Mouse (Mus musculus) adrenal gland, adult 2 months (tissue): Measurements from ENCODE around the gene Tsr1. TPM values are rescaled to one million over a fixed set of nuclear protein-coding genes. Genes with fewer than 3 reads are reported as not detected.

Experiments
- DNase-seq: peaks from one replicate; pipeline ENCODE4 v3.0.0; 2021
- polyA plus RNA-seq: library from polyadenylated mRNA; depleted of rRNA; stranded (reverse); fragments of >200 nt; gene quantifications from 2 replicates; pipeline ENCODE4 v1.2.3, GENCODE M21; 2012
- total RNA-seq, 2 experiments: library from RNA; stranded (reverse); gene quantifications; 2 replicates each; pipeline ENCODE4 v1.2.3; 2021

Tsr1 gene
- total and polyA plus RNA-seq, 3 experiments = 3.8 to 39.8 (median 35.3) TPM

- peak; percentile 84 for DNase-seq
Observed at GRCm38 (mm10) chr11:74896901-74897677, 782 bp upstream of the Tsr1 start, which contains the start of gene Sgsm2. Sgsm2 (minus strand) TSS chr11:74897060.

GRCm38 (mm10) chr11:74898517-74898827, 601 bp downstream of the Tsr1 start:
- DNase-seq = no peak

GRCm38 (mm10) chr11:74901555-74901954, 3.7 kb downstream of the Tsr1 start:
- no peak for DNase-seq

DNA sequence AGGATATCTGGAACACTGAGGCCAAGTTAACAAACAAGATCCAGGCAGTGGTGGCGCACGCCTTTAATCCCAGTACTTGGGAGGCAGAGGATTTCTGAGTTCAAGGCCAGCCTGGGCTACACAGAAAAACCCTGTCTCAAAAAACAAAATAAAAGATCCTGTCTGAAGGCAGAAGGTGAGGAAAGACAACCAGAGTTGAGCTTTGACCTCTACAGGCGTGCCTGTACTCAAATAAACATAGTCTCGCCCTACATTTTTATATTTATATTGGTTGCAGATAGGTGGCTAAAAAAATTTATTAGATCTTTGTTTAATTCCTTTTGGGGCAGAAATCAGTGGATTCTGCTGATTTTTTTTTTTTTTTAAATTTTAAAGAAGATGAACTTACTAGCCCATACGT, 4.5 kb downstream of the Tsr1 start:
- no peak for DNase-seq

DNA sequence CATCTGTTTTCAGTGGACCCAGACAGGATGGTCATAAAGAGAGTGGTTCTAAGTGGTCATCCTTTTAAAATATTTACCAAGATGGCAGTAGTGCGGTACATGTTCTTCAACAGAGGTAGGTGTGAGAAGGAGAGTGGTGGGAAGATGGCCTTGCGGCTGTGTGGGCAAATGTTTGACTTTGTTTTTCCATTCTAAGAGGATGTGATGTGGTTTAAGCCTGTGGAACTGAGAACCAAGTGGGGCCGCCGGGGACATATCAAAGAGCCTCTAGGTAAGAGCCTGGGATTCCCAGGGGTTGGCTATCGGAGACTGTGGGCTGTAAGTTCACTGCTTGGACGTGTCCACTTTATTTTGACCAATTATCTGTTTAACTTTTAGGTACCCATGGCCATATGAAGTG, 10.0 kb downstream of the Tsr1 start:
- DNase-seq = no peak

GRCm38 (mm10) chr11:74908618-74909399, 10.9 kb downstream of the Tsr1 start:
- no peak for DNase-seq

GRCm38 (mm10) chr11:74909978-74910377, 12.1 kb downstream of the Tsr1 start:
- DNase-seq = no peak

DNA sequence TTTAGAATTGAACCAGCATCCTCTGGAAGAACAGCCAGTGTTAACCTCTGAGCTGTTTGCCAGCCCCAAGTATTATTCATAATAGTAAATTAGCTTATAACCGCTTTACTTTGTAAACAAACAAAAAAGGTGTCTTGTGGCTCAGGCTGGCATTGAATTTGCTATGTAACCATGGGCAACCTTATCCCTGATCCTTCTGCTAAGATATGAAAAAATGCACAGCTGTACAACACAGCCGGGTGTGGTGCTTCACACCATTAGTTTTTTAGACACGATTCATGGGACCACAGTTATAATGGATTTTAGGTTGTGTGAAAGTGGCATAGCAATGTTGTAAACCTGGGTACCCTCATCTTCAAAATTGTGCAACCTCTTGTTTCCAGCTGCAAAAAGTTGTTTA, 14.6 kb downstream of the Tsr1 start:
- no peak for DNase-seq

DNA sequence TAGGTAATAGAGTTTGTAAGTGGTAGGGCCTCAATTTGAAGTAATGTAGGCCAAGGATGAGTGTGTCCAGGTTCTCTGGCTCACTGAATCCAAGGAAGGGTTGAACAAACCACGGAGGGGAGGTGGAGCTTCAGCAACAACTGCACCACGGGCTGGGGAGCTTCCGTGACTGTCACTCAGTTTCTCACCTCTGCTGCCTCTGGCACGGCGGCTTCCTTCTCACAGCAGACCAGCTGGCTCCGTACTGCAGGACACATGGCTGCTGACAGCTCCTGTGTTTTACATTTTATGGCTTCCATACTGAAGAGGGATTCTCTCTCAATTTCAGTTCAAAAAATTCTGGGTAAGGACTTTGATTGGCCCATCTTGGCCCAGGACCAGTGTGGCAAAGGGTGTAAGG, 21.4 kb downstream of the Tsr1 start:
- DNase-seq = no peak

GRCm38 (mm10) chr11:74924149-74924548, 26.3 kb downstream of the Tsr1 start:
- peak; percentile 24 for DNase-seq

DNA sequence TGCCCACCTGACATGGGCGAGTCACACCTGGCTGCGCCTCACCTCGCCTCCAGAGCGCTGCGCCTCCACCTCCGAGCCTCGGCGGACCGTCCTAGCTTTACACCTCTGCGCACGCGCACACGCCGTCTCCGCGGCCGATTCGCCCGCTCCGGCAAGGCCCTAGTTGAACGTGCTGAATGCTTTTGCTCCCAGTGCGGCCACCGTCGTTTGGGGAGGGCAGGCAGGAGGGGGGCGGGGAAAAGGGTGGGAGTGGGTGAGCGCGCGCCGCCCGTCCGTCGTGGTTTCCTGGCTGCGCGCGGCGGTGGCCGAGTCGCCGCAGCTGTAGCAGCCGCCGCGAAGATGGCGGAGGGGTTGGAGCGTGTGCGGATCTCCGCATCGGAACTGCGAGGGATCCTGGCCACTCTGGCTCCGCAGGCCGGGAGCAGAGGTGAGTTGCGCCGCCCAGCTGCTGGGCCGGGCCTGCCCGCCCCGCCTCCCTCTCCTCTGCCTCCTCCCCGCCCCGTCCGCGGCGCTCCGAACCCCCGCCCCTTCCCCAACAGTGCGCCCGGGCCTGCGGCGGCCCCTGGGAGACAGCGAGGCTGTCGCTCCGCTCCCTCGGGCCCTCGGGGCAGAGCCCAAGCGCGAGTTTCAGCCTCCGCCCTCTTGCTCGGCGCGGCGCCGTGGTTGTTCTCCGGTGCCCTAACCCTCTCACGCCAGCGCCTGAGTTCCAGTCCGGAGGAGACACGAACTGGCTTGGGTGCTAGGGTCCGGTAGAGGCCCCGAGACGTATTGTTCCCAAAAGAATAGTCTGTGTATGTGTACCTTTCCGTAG, 27.9 kb downstream of the Tsr1 start, which contains the start of the genes Smg6 and Srr:
Smg6 (plus strand) TSS at position 247 of the 811 bp plus-strand sequence.
Srr (minus strand) TSS at position 372 of the 811 bp plus-strand sequence.
- peak; percentile 97 for DNase-seq

DNA sequence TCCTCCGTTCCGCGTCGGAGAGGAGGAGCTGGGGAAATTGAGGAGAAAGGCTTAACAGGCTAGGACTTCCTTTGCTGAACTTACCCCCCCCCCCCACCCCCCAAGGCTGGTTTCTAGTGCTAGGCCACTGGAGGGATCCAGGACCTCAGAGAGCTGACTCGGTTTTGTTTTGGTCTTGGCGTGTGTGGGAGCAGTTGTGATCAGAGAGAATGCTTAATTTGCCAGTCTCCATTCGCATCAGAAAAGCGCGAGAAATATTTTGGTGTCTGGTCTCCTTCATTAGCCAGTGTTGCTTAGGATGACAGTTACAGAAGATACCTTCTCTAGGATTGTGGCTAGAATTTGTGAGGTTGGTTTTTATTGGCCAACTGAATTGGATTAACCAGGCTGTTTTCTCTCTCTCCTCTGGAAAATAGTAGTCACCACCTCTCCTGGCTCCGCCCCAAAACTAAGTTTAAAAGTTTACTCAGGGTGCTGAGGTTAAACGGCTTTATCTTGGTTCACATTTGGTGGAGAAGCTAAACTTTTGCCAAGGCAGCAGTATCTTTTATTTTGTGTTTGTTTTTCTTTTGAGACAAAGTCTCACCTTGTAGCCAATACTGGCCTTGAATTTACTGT, 28.6 kb downstream of the Tsr1 start:
- peak; percentile 72 for DNase-seq

- DNase-seq = no peak
Observed at GRCm38 (mm10) chr11:74927236-74927725, 29.4 kb downstream of the Tsr1 start.

DNA sequence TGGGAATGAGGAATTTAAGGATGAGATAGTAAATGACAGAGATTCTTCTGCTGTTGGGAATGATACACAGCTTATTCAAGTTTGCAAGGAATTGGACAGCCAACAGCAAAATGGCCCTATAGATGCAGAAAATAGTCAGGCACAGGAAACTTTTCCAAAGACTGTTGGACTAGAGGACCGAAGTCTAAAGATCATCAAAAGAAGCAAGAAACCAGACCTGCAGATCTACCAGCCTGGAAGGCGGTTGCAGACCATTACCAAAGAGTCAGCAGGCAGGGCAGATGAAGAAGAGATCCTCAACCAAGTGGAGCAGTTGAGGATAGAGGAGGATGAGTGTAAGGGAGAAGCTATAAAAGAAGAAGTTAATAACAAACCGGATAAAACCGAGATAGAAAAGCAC, 31.2 kb downstream of the Tsr1 start:
- no peak for DNase-seq

DNA sequence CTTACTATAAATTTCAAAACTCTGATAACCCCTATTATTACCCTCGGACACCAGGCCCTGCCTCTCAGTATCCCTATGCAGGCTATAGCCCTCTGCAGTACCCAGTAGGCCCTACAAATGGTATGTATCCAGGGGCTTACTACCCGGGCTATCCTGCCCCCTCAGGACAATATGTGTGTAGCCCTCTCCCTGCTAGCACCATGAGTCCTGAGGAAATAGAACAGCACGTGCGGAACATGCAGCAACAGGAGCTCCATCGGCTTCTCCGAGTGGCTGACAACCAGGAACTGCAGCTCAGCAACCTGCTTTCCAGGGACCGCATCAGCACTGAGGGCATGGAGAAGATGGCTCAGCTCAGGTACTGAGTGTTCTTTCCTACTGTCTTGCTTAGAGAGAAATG, 32.5 kb downstream of the Tsr1 start:
- DNase-seq = no peak

GRCm38 (mm10) chr11:74946348-74946747, 48.5 kb downstream of the Tsr1 start:
- DNase-seq = no peak

DNA sequence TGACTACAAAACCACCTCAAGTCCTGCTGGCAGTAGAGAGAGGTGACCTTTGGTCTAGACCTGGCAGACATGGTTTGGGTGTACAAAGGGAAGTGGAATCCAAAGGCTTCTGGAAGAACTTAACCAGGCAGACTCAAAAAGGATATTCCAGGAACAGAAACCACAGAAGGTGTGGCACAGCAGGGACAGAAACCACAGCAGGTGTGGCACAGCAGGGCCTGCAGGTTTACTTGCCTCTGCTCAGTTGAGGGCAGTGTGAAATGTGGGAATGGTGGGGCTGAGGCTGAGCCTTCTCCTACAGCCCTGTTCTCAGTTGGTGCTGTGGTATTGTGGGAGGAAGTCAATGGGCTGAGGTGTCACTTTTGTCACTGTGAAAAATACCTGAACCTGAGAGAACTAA, 57.0 kb downstream of the Tsr1 start:
- no peak for DNase-seq

- no peak for DNase-seq
Observed at GRCm38 (mm10) chr11:74956006-74956405, 58.1 kb downstream of the Tsr1 start.

DNA sequence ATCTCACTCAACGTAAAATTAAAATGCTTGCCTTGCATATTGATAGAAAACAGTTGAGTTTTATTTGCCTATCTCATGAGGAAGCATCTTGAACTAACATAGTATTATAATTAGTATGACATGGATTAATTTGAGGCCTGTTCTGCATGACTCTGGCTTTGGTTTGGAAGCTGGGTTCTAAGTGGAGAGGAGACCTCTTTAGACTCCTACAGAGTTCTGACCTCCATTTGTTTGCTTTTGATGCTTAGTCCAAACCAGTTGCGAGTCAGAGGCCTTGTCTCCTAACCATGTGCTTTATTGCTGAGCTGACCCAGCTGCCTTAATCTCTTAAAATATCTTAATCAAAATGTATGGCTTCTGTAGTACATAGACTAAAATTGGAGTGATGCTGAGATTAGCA, 59.7 kb downstream of the Tsr1 start:
- no peak for DNase-seq
